Mouse (Mus musculus) cerebellum, adult 9-11 months (tissue): ENCODE data around the gene Tmbim4.

ENCODE experiments used
- DNase-seq: peaks from one replicate; pipeline ENCODE4 v3.0.0; 2022

The Tmbim4 gene

GRCm38 (mm10) chr10:120201131-120201921 lies at the start of gene Tmbim4:
TSS of gene Tmbim4 (plus strand) at chr10:120201590.
- no peak for DNase-seq

- no peak for DNase-seq
Observed at GRCm38 (mm10) chr10:120151672-120152071, 49.7 kb upstream of the Tmbim4 start.

- DNase-seq, result no peak
Observed at GRCm38 (mm10) chr10:120153911-120154310, 47.5 kb upstream of the Tmbim4 start.

GRCm38 (mm10) chr10:120160533-120160932 lies 40.9 kb upstream of the Tmbim4 start:
- DNase-seq, result no peak

- DNase-seq, result no peak
Observed at GRCm38 (mm10) chr10:120162840-120163239, 38.5 kb upstream of the Tmbim4 start.

GRCm38 (mm10) chr10:120163490-120163889 lies 37.9 kb upstream of the Tmbim4 start:
- no peak for DNase-seq

GRCm38 (mm10) chr10:120164931-120165792 lies 36.2 kb upstream of the Tmbim4 start:
- no peak for DNase-seq

- no peak for DNase-seq
Observed at GRCm38 (mm10) chr10:120165793-120166503, 35.4 kb upstream of the Tmbim4 start.

- no peak for DNase-seq
Observed at GRCm38 (mm10) chr10:120168070-120168469, 33.3 kb upstream of the Tmbim4 start.

GRCm38 (mm10) chr10:120169064-120169463 lies 32.3 kb upstream of the Tmbim4 start:
- no peak for DNase-seq

GRCm38 (mm10) chr10:120169841-120170240 lies 31.5 kb upstream of the Tmbim4 start:
- no peak for DNase-seq

- DNase-seq, result no peak
Observed at GRCm38 (mm10) chr10:120170277-120170676, 31.1 kb upstream of the Tmbim4 start.

GRCm38 (mm10) chr10:120171340-120171739 lies 30.1 kb upstream of the Tmbim4 start:
- no peak for DNase-seq

- no peak for DNase-seq
Observed at GRCm38 (mm10) chr10:120174192-120174705, 27.1 kb upstream of the Tmbim4 start.

- DNase-seq, result no peak
Observed at GRCm38 (mm10) chr10:120182887-120183286, 18.5 kb upstream of the Tmbim4 start.

- no peak for DNase-seq
Observed at GRCm38 (mm10) chr10:120183342-120183741, 18.0 kb upstream of the Tmbim4 start.

GRCm38 (mm10) chr10:120188513-120188912 lies 12.9 kb upstream of the Tmbim4 start:
- no peak for DNase-seq

- no peak for DNase-seq
Observed at GRCm38 (mm10) chr10:120189276-120189675, 12.1 kb upstream of the Tmbim4 start.

- no peak for DNase-seq
Observed at GRCm38 (mm10) chr10:120189782-120190181, 11.6 kb upstream of the Tmbim4 start.

- DNase-seq, result no peak
Observed at GRCm38 (mm10) chr10:120191165-120191564, 10.2 kb upstream of the Tmbim4 start.

- no peak for DNase-seq
Observed at GRCm38 (mm10) chr10:120192278-120192677, 9.1 kb upstream of the Tmbim4 start.

GRCm38 (mm10) chr10:120193255-120193654 lies 8.1 kb upstream of the Tmbim4 start:
- no peak for DNase-seq
